Mouse (Mus musculus) ovary, postnatal 14 days (tissue): ENCODE measurements around the gene Hsd17b12.
A peak's percentile ranks its signal among the peaks of the same experiment; 100 is the strongest.

Experiments
- DNase-seq: peaks from one replicate; pipeline ENCODE4 v3.0.0; 2022; ENCODE audit warnings: low spot score

Gene Hsd17b12

DNA sequence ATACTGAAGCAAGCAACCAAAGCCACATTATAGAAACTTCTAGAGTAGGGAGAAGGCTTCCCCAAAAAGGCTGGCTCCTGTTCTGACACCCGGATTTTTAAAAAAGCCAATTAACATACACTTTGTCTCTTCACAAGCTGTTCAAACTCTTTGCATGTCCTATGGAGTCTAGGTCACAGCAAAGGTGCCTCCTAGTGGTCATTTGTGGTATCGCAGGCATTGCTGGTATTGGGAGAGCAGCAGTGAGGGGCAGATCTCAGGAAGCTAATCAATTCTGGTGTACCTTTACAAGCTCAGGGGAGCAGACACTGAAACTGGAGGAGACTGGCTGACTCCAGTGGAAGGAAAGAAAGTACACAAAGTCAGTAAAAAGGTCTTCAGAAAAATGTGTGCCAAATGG, 155.4 kb downstream of the Hsd17b12 start:
- DNase-seq: peak; percentile 89

DNA sequence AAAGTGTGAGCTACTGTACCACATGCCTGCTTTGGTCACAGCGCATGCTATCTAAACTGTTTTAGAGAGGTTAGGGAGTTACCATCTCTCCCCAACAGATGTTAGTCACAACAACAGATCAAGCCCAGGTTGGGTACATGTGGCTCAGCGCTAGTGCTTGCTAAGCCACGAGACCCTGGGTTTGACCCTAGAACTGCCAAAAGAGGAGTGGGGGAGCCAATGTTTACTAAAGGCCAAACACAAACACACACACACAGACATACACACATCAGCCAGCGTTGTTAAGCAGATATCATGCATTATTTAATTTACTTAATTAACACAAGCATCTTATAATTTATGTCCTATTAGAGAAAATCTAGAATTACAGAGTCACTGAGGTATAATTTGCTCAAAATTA, 155.8 kb downstream of the Hsd17b12 start:
- DNase-seq: no peak

DNA sequence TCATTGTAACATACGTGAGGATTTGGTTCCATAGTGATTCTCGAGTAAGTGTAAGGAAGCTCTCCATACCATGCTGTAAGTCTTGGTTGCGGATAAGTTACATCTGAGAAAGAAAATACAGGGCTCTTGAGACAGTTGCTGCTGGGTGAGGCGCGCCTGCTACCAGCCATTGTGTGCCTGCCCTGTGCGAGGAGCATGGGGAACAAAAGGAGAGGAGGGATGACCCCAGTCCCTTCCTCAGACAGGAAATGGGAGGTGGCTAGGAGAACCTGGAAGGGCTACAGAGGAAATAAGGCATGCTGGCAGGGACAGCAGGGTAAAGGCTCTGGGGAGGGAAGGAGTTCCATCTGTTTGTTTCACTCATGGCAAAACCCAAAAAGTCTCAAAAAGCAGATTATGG, 156.4 kb downstream of the Hsd17b12 start:
- no peak for DNase-seq

DNA sequence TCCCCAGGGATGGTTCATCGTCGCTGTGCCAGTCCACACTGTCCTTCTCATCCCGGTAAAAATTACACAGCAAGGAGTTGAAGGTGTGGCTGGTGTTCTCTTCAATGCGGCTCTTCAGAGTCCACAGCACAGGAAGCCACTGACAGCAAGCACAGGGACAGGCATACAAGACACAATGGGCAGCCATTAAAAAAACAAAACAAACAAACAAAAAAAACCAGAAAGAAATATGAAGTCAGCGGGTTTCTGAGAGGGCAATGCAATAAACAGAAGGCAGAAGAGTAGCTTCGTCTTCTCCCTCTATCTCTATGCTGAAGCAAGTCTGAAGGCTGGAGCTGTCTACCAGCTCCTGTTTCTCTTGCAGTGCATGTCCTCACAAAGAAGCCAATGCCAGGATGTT, 161.5 kb downstream of the Hsd17b12 start, which contains the start of gene Gm27027:
Gene Gm27027 (minus strand): TSS at position 101 of the 400 bp plus-strand sequence.
- no peak for DNase-seq

DNA sequence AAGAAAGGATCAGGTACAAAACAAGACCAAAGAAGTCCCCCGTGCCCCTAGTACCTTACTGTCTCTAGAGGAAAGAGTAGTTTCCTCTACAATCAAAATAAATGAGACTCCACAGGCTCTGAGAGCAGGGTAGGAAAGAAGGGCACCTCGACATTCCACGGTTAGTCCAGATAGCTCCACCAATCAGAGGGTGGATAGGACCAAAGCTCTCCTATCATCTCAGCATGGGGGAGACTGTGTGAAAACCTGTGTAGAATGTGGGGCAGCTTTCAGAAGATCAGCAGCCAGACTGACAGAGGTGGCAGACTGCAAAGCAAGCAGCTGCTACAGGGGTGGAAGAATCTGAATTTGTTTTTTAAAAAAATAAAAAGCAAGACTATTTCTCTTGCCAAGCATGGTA, 165.0 kb downstream of the Hsd17b12 start:
- DNase-seq: no peak

DNA sequence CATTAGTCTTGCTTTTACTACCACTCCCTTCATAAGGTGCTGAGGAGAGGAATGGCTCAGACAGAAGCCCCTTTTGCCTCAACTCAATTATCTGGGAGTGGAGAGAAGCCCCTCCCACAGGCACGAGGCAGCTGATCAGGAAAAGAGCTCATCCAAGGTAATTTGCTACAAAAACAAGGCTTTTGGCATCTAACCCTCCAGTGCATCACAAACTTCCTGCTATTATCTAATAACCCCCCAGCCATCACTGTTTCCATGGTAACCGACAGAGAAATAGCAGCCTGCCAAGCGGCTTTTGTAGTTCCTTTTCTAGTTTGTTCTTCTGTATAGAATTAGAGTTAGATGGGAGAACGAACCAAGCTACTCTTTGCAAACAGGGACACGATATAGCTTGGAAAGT, 165.5 kb downstream of the Hsd17b12 start:
- no peak for DNase-seq

DNA sequence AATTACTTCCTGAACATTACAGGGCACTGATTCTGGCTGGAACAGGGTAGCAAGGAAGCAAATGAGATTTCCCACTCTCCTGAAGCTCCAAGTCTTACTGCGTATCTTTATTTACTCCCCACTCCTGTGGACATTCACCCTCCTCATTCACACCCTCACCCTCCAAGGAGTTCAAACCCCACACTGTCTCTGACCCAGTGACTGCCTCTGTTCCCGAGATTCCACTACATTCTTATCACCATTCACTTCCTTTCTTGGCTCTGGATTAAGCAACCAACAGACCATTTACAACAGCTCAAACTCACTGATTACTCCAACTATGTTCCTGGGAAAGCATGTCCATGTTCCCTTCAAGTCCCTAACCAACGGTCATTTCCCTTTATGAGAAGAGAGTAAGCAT, 166.4 kb downstream of the Hsd17b12 start:
- DNase-seq: no peak

DNA sequence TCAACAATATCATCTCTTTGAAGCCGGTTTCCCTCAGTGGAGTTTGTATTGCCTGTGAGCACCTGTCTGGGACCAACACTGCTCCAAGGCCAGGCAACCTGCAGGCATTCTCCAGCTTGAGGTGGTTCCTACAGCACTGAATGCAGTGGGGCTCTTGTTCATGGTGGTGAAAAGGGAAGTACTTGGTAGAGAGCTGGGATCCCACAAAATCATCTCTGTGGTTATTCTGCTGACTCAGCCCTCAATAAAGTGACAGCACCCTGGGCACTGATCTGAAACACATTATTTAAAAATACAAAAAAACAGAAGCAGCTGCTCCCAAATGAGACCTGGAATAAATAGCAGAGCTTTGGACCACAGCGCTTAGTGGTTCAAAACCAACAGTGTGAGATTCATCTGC, 169.3 kb downstream of the Hsd17b12 start:
- no peak for DNase-seq
